Mouse (Mus musculus): ENCODE results near the gene Rnf227. TPM values are rescaled to one million over a fixed set of nuclear protein-coding genes. Genes with fewer than 3 reads are reported as not detected.
A peak's percentile ranks its signal among the peaks of the same experiment; 100 is the strongest.

Gene Rnf227
- polyA plus RNA-seq, 1 experiment from 2014 or later = 222 TPM

- H3K27me3 ChIP-seq (ENCODE audit: control insufficient read depth, insufficient read depth, low read length) = no peaks in the 10 kb centered on the region
- H3K9me3 ChIP-seq (ENCODE audit: control insufficient read depth, low read length) = no peaks in the 10 kb centered on the region
- peaks cover 39% of the 10 kb centered on the region for H3K4me1 ChIP-seq (ENCODE audit: control insufficient read depth, insufficient read depth, low read length)
- peak; percentile 87 for ATAC-seq (ENCODE audit: low FRiP score, low TSS enrichment)
- H3K9ac ChIP-seq (replicated peaks; ENCODE audit: low read length) = peak overlapping the region; percentile 100
- peak overlapping the region; percentile 100 for H3K27ac ChIP-seq (replicated peaks; ENCODE audit: low read depth, low read length)
- peaks cover 30% of the 10 kb centered on the region for H3K36me3 ChIP-seq (ENCODE audit: control insufficient read depth, insufficient read depth, low read length)
- DNase-seq = peak; percentile 97
- under 1% methylated on average over 26 of the region's 26 CpGs for WGBS
- peak overlapping the region; percentile 99 for H3K4me3 ChIP-seq (replicated peaks; ENCODE audit: low read depth, low read length)
- H3K4me2 ChIP-seq (ENCODE audit: low read length) = peak overlapping the region; percentile 96
These were observed 26.0 kb downstream of the Rnf227 start for GRCm38 (mm10) chr11:69366157-69366854.

- Histone ChIP-seq H3K36me3 (ENCODE audit: control insufficient read depth, insufficient read depth, low read length) (peaks cover 23% of the 10 kb centered on the region), H3K4me3 (replicated peaks; ENCODE audit: low read depth, low read length) (peak overlapping the region; percentile 99), H3K4me1 (ENCODE audit: control insufficient read depth, insufficient read depth, low read length) (peaks cover 46% of the 10 kb centered on the region), H3K9me3 (ENCODE audit: control insufficient read depth, low read length) (no peaks in the 10 kb centered on the region), H3K4me2 (ENCODE audit: low read length) (peak overlapping the region; percentile 96), H3K27ac (replicated peaks; ENCODE audit: low read depth, low read length) (peak overlapping the region; percentile 100), H3K27me3 (ENCODE audit: control insufficient read depth, insufficient read depth, low read length) (no peaks in the 10 kb centered on the region), H3K9ac (replicated peaks; ENCODE audit: low read length) (peak overlapping the region; percentile 100)
- peak; percentile 60 for DNase-seq
- no peak for ATAC-seq (ENCODE audit: low FRiP score, low TSS enrichment)
- under 1% methylated on average over 22 of the region's 22 CpGs for WGBS
These were observed 26.8 kb downstream of the Rnf227 start for GRCm38 (mm10) chr11:69366855-69367615.

- ATAC-seq (ENCODE audit: low FRiP score, low TSS enrichment) = peak; percentile 5; the same call in 1 of the 2 replicates
These were observed 27.5 kb downstream of the Rnf227 start for GRCm38 (mm10) chr11:69367616-69368355.

DNA sequence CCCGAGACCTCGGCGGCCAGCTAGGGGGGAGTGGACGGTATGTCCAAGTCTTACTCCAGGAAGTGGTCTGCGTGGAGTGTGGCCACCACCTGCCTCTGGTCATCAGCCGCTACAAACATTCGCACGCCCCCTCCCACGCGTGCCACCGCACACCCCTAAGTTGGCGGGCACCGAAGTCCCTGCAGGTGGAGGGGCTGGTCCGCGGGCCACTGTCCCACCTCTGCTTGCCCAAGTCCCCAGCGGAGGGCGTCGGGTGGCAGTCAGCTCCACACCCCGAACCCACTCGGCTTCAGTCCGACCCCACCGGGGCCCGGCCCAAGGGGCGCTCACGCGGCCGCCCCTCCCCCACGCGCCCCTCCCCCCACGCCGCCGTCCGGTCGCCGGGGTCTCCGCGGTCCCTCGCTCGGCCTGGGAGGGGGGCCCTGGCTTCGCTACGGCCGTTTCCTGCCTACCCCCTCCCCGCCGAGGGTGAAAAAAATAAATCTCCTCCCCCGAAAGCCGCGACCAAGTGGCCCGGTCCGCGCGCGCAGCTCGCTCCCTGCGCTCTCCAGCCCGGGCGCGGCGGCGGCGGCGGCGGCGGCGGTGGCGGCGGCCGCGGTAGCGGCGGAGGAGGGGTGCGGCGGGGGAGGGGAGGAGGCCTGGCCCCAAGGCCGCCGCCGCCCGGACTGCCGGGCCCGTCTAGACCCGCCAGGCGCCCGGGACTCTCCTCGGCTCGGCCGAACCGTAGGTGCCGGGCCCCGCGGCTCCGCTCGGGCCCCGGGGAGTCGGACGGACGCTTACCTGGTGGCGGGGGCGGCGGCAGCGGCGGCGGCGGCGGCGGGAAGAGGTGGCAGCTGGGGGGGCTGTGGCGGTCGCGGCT lies 28.3 kb downstream of the Rnf227 start:
- H3K4me2 ChIP-seq (ENCODE audit: low read length) = peak overlapping the region; percentile 96
- no peaks in the 10 kb centered on the region for H3K9me3 ChIP-seq (ENCODE audit: control insufficient read depth, low read length)
- WGBS = under 1% methylated on average over 67 of the region's 106 CpGs
- H3K4me1 ChIP-seq (ENCODE audit: control insufficient read depth, insufficient read depth, low read length) = peaks cover 50% of the 10 kb centered on the region
- DNase-seq (peak; percentile 76), ATAC-seq (ENCODE audit: low FRiP score, low TSS enrichment) (peak; percentile 11; the same call in 1 of the 2 replicates)
- peaks cover 9% of the 10 kb centered on the region for H3K36me3 ChIP-seq (ENCODE audit: control insufficient read depth, insufficient read depth, low read length)
- H3K9ac ChIP-seq (replicated peaks; ENCODE audit: low read length) = peak overlapping the region; percentile 100
- peak overlapping the region; percentile 100 for H3K27ac ChIP-seq (replicated peaks; ENCODE audit: low read depth, low read length)
- H3K27me3 ChIP-seq (ENCODE audit: control insufficient read depth, insufficient read depth, low read length) = no peaks in the 10 kb centered on the region
- H3K4me3 ChIP-seq (replicated peaks; ENCODE audit: low read depth, low read length) = peak overlapping the region; percentile 99

More at GRCm38 (mm10) chr11:69367616-69368355, 27.5 kb downstream of the Rnf227 start:
- H3K27ac ChIP-seq (replicated peaks; ENCODE audit: low read depth, low read length) = peak overlapping the region; percentile 100
- H3K27me3 ChIP-seq (ENCODE audit: control insufficient read depth, insufficient read depth, low read length) = no peaks in the 10 kb centered on the region
- peak overlapping the region; percentile 96 for H3K4me2 ChIP-seq (ENCODE audit: low read length)
- H3K36me3 ChIP-seq (ENCODE audit: control insufficient read depth, insufficient read depth, low read length) = peaks cover 16% of the 10 kb centered on the region
- peak; percentile 51 for DNase-seq
- H3K9me3 ChIP-seq (ENCODE audit: control insufficient read depth, low read length) = no peaks in the 10 kb centered on the region
- H3K9ac ChIP-seq (replicated peaks; ENCODE audit: low read length) = peak overlapping the region; percentile 100
- H3K4me3 ChIP-seq (replicated peaks; ENCODE audit: low read depth, low read length) = peak overlapping the region; percentile 99
- WGBS = under 1% methylated on average over 22 of the region's 22 CpGs
- peaks cover 50% of the 10 kb centered on the region for H3K4me1 ChIP-seq (ENCODE audit: control insufficient read depth, insufficient read depth, low read length)

DNA sequence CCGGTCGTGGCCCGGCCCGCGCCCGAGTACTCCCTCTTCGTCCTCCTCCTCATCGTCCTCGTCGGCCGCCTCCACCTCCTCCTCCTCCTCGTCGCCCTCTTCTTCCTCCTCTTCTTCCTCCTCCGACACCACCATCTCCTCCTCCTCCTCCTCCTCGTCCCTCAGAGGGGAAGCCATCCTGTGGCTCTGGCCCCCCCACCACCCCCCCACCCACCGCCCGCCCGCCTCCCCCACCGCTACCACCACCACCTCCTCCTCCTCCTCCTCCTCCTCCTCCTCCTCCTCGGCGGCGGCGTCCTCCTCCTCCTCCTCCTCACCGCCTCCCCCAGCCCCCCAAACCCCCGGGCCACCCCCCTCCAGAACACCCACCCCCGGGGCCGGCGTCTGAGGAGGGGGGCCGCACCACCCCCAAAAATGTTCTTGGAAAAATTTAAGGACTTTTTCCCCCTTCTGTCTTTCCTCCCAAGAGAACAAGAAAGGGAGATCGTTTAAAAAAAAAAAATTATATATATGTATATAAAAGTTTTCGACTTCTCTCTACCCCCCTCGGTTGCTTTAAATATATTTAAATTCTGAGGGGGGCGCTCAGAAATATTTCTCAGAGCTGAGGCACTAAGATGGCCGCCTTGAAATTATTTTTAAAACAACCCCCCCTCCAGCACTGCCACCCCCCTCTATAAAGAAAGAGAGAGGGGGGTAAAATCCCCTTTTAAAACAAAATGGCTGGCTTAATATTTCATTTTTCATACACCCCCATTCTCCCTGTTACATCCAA lies 29.1 kb downstream of the Rnf227 start, which contains the start of gene Chd3:
Gene Chd3, minus strand, starts transcription at position 192 of the 775 bp plus-strand sequence.
- under 1% methylated on average over 22 of the region's 34 CpGs for WGBS
- peak; percentile 56 for DNase-seq
- peaks cover 45% of the 10 kb centered on the region for H3K4me1 ChIP-seq (ENCODE audit: control insufficient read depth, insufficient read depth, low read length)

GRCm38 (mm10) chr11:69369990-69370816 lies 29.9 kb downstream of the Rnf227 start:
- 25% methylated on average over 2 of the region's 2 CpGs for WGBS
- no peaks in the 10 kb centered on the region for H3K27me3 ChIP-seq (ENCODE audit: control insufficient read depth, insufficient read depth, low read length)
- H3K9ac ChIP-seq (replicated peaks; ENCODE audit: low read length) = peak overlapping the region; percentile 100
- H3K27ac ChIP-seq (replicated peaks; ENCODE audit: low read depth, low read length) = peak overlapping the region; percentile 100
- H3K4me1 ChIP-seq (ENCODE audit: control insufficient read depth, insufficient read depth, low read length) = peaks cover 37% of the 10 kb centered on the region
- H3K4me3 ChIP-seq (replicated peaks; ENCODE audit: low read depth, low read length) = peak overlapping the region; percentile 99
- no peaks in the 10 kb centered on the region for H3K9me3 ChIP-seq (ENCODE audit: control insufficient read depth, low read length)
- H3K36me3 ChIP-seq (ENCODE audit: control insufficient read depth, insufficient read depth, low read length) = peaks cover 4% of the 10 kb centered on the region; the same call in 1 of the 2 replicates
- peak overlapping the region; percentile 96 for H3K4me2 ChIP-seq (ENCODE audit: low read length)
- DNase-seq (peak; percentile 62), ATAC-seq (ENCODE audit: low FRiP score, low TSS enrichment) (no peak)

More for the DNA sequence above, 29.1 kb downstream of the Rnf227 start, which contains the start of gene Chd3:
- peaks cover 4% of the 10 kb centered on the region; the same call in 1 of the 2 replicates for H3K36me3 ChIP-seq (ENCODE audit: control insufficient read depth, insufficient read depth, low read length)
- no peak for ATAC-seq (ENCODE audit: low FRiP score, low TSS enrichment)
- no peaks in the 10 kb centered on the region for H3K27me3 ChIP-seq (ENCODE audit: control insufficient read depth, insufficient read depth, low read length)
- peak within 1 kb of the TSS; percentile 96 for H3K4me2 ChIP-seq (ENCODE audit: low read length)
- H3K9me3 ChIP-seq (ENCODE audit: control insufficient read depth, low read length) = no peaks in the 10 kb centered on the region
- peak within 1 kb of the TSS; percentile 100 for H3K9ac ChIP-seq (replicated peaks; ENCODE audit: low read length)
- peak within 1 kb of the TSS; percentile 100 for H3K27ac ChIP-seq (replicated peaks; ENCODE audit: low read depth, low read length)
- peak within 1 kb of the TSS; percentile 99 for H3K4me3 ChIP-seq (replicated peaks; ENCODE audit: low read depth, low read length)

DNA sequence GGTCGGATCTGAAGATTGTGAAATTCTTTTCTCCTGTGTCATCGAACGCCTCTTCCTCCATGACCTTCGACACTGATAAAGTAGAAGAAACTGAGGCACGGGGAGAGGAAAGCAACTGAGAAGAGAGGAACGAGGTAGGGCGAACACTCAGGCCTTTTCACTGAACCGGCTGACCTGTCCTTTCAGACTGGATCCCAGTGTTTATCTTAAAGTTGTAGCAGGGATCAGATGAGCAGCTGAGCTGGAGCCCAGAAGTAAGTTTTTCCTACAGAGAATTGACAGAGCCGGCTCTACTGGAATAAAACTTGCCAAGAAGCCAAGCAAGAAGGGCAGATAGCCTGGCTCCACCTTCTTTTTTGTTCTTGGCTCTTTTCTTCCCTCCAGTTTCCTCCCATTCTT lies 30.6 kb downstream of the Rnf227 start:
- peak overlapping the region; percentile 74 for H3K27ac ChIP-seq (replicated peaks; ENCODE audit: low read depth, low read length)
- DNase-seq = no peak
- 6% methylated on average over 9 of the region's 9 CpGs for WGBS

More for the DNA sequence above, 30.6 kb downstream of the Rnf227 start:
- ATAC-seq (ENCODE audit: low FRiP score, low TSS enrichment) = no peak
- Histone ChIP-seq H3K4me2 (ENCODE audit: low read length) (peak overlapping the region; percentile 45), H3K36me3 (ENCODE audit: control insufficient read depth, insufficient read depth, low read length) (peaks cover 4% of the 10 kb centered on the region; the same call in 1 of the 2 replicates), H3K4me3 (replicated peaks; ENCODE audit: low read depth, low read length) (no peak overlapping the region), H3K9me3 (ENCODE audit: control insufficient read depth, low read length) (no peaks in the 10 kb centered on the region), H3K27me3 (ENCODE audit: control insufficient read depth, insufficient read depth, low read length) (no peaks in the 10 kb centered on the region), H3K4me1 (ENCODE audit: control insufficient read depth, insufficient read depth, low read length) (peaks cover 31% of the 10 kb centered on the region), H3K9ac (replicated peaks; ENCODE audit: low read length) (peak overlapping the region; percentile 18; the same call in 1 of the 2 replicates)
